Mouse (Mus musculus) midbrain, embryonic 14.5 days (tissue): ENCODE results near the gene Akr1c12. TPM values are rescaled to one million over a fixed set of nuclear protein-coding genes. Genes with fewer than 3 reads are reported as not detected.
"Not testable (repeated sequence)": the region's sequence is repeated elsewhere in the genome, so short reads cannot be mapped to it uniquely, and the experiment has no call there.

ENCODE experiments used
- ATAC-seq: fragments of 200-750 bp; cut with Nextera tagmentation; 2 replicates; pipeline ENCODE4 v1.8.0; 2017; ENCODE audit warnings: moderate number of reproducible peaks, moderate library complexity; ENCODE audit not compliant: low FRiP score, low TSS enrichment
- DNase-seq: peaks from one replicate; pipeline ENCODE4 v3.0.0-alpha.2; 2015
- H3K27ac ChIP-seq: fragments of 300-500 bp; sonication (generic); replicated peaks from 2 replicates; pipeline ENCODE4 v1.5.1; 2014; ENCODE audit warnings: mild to moderate bottlenecking, low read depth, low read length, moderate library complexity
- H3K27me3 ChIP-seq: fragments of 300-500 bp; sonication (generic); 2 replicates; pipeline ENCODE4 v1.6.1; 2014; ENCODE audit warnings: low read length, control low read depth, mixed read lengths; ENCODE audit not compliant: control insufficient read depth, insufficient read depth
- H3K36me3 ChIP-seq: fragments of 300-500 bp; sonication (generic); 2 replicates; pipeline ENCODE4 v1.6.1; 2014; ENCODE audit warnings: low read length, control low read depth; ENCODE audit not compliant: control insufficient read depth, insufficient read depth
- H3K4me1 ChIP-seq: fragments of 300-500 bp; sonication (generic); 2 replicates; pipeline ENCODE4 v1.6.1; 2014; ENCODE audit warnings: mild to moderate bottlenecking, antibody characterized with exemption, low read length, control low read depth; ENCODE audit not compliant: control insufficient read depth, insufficient read depth
- H3K4me2 ChIP-seq: fragments of 300-500 bp; sonication (generic); 2 replicates; pipeline ENCODE4 v1.6.1; 2014; ENCODE audit warnings: mild to moderate bottlenecking, low read length, moderate library complexity
- H3K4me3 ChIP-seq: fragments of 300-500 bp; sonication (generic); replicated peaks from 2 replicates; pipeline ENCODE4 v1.5.1; 2014; ENCODE audit warnings: low read depth, low read length
- H3K9ac ChIP-seq: fragments of 300-500 bp; sonication (generic); replicated peaks from 2 replicates; pipeline ENCODE4 v1.6.1; 2014; ENCODE audit warnings: mild to moderate bottlenecking, low read length, moderate library complexity
- H3K9me3 ChIP-seq: fragments of 300-500 bp; sonication (generic); 2 replicates; pipeline ENCODE4 v1.6.1; 2016; ENCODE audit warnings: low read length, control low read depth, mixed read lengths; ENCODE audit not compliant: control insufficient read depth
- WGBS: fragments of 180-500 bp; shearing (Covaris S2); extraction: QIAGEN DNeasy Blood & Tissue Kit; methylation state at CpG from one replicate; pipeline ENCODE4 v1.1.7; 2014; 5-methylcytosine and 5-hydroxymethylcytosine counted together
- polyA plus RNA-seq: library from polyadenylated mRNA; unstranded; fragments of >200 nt; fragmentation: Nextera tagmentation; extraction: Ambion mirVana; gene quantifications from 2 replicates; pipeline ENCODE4 v1.2.1, GENCODE M21; 2014

Gene Akr1c12
- polyA plus RNA-seq, 1 experiment from 2014 or later = not detected

- not testable (repeated sequence) for H3K36me3 ChIP-seq, DNase-seq, H3K4me3 ChIP-seq, H3K9me3 ChIP-seq, H3K27me3 ChIP-seq, ATAC-seq, H3K9ac ChIP-seq, H3K27ac ChIP-seq, H3K4me1 ChIP-seq, H3K4me2 ChIP-seq
- WGBS = 93% methylated on average over 2 of the region's 2 CpGs
These were observed 13.8 kb downstream of the Akr1c12 start for GRCm38 (mm10) chr13:4265455-4265854.

GRCm38 (mm10) chr13:4265047-4265446 lies 14.2 kb downstream of the Akr1c12 start:
- no peak overlapping the region for H3K4me3 ChIP-seq
- DNase-seq (no peak), ATAC-seq (no peak)
- no peak overlapping the region for H3K27ac ChIP-seq
- H3K4me1 ChIP-seq = no peaks in the 10 kb centered on the region
- WGBS = 89% methylated on average over 2 of the region's 2 CpGs
- no peaks in the 10 kb centered on the region for H3K36me3 ChIP-seq
- no peak overlapping the region for H3K4me2 ChIP-seq
- no peak overlapping the region for H3K9ac ChIP-seq
- no peaks in the 10 kb centered on the region for H3K9me3 ChIP-seq
- no peaks in the 10 kb centered on the region for H3K27me3 ChIP-seq

- Histone ChIP-seq H3K4me3 (no peak overlapping the region), H3K36me3 (no peaks in the 10 kb centered on the region), H3K9me3 (no peaks in the 10 kb centered on the region), H3K27me3 (no peaks in the 10 kb centered on the region), H3K9ac (no peak overlapping the region), H3K27ac (no peak overlapping the region), H3K4me2 (no peak overlapping the region), H3K4me1 (no peaks in the 10 kb centered on the region)
- no peak for DNase-seq
- WGBS = 86% methylated on average over 3 of the region's 3 CpGs
- no peak for ATAC-seq
These were observed 14.6 kb downstream of the Akr1c12 start for GRCm38 (mm10) chr13:4264612-4265011.

GRCm38 (mm10) chr13:4257349-4257748 lies 21.9 kb downstream of the Akr1c12 start:
- DNase-seq = no peak
- Histone ChIP-seq H3K9ac (no peak overlapping the region), H3K4me1 (no peaks in the 10 kb centered on the region), H3K4me3 (no peak overlapping the region), H3K36me3 (no peaks in the 10 kb centered on the region), H3K27ac (no peak overlapping the region), H3K9me3 (no peaks in the 10 kb centered on the region), H3K27me3 (no peaks in the 10 kb centered on the region), H3K4me2 (no peak overlapping the region)
- WGBS = 85% methylated on average over 6 of the region's 6 CpGs
- no peak for ATAC-seq

- H3K4me2 ChIP-seq, H3K27ac ChIP-seq, ATAC-seq, H3K4me1 ChIP-seq, H3K4me3 ChIP-seq, H3K9me3 ChIP-seq, H3K27me3 ChIP-seq, H3K36me3 ChIP-seq, DNase-seq, H3K9ac ChIP-seq: not testable (repeated sequence)
These were observed 22.3 kb downstream of the Akr1c12 start for GRCm38 (mm10) chr13:4256894-4257293.

- no peak for ATAC-seq
These were observed 29.9 kb downstream of the Akr1c12 start for GRCm38 (mm10) chr13:4249347-4249746.

GRCm38 (mm10) chr13:4244861-4245559 lies 34.2 kb downstream of the Akr1c12 start:
- H3K9me3 ChIP-seq = no peaks in the 10 kb centered on the region
- H3K4me1 ChIP-seq = no peaks in the 10 kb centered on the region
- peak overlapping the region; percentile 36 for H3K4me3 ChIP-seq
- ATAC-seq (peak; percentile 89), DNase-seq (peak; percentile 75)
- H3K27me3 ChIP-seq = no peaks in the 10 kb centered on the region
- H3K4me2 ChIP-seq = peak overlapping the region; percentile 50
- H3K27ac ChIP-seq = peak overlapping the region; percentile 63
- peak overlapping the region; percentile 54 for H3K9ac ChIP-seq
- whole genome bisulfite sequencing = 2% methylated on average over 13 of the region's 13 CpGs
- H3K36me3 ChIP-seq = no peaks in the 10 kb centered on the region

More at GRCm38 (mm10) chr13:4249347-4249746, 29.9 kb downstream of the Akr1c12 start:
- Histone ChIP-seq H3K4me1 (no peaks in the 10 kb centered on the region), H3K4me3 (no peak overlapping the region), H3K36me3 (no peaks in the 10 kb centered on the region), H3K27me3 (no peaks in the 10 kb centered on the region), H3K9ac (no peak overlapping the region), H3K27ac (no peak overlapping the region), H3K4me2 (no peak overlapping the region), H3K9me3 (no peaks in the 10 kb centered on the region)
- DNase-seq = no peak
- 43% methylated on average over 3 of the region's 3 CpGs for WGBS

GRCm38 (mm10) chr13:4233536-4234172 lies 45.6 kb downstream of the Akr1c12 start:
- no peak overlapping the region for H3K4me2 ChIP-seq
- no peak overlapping the region for H3K27ac ChIP-seq
- ATAC-seq = no peak
- no peaks in the 10 kb centered on the region for H3K9me3 ChIP-seq
- H3K4me3 ChIP-seq = no peak overlapping the region
- H3K9ac ChIP-seq = no peak overlapping the region
- WGBS = 86% methylated on average over 3 of the region's 3 CpGs
- H3K4me1 ChIP-seq = no peaks in the 10 kb centered on the region
- no peak for DNase-seq
- no peaks in the 10 kb centered on the region for H3K36me3 ChIP-seq
- no peaks in the 10 kb centered on the region for H3K27me3 ChIP-seq

GRCm38 (mm10) chr13:4233135-4233534 lies 46.1 kb downstream of the Akr1c12 start:
- no peaks in the 10 kb centered on the region for H3K4me1 ChIP-seq
- H3K9me3 ChIP-seq = no peaks in the 10 kb centered on the region
- H3K4me2 ChIP-seq = no peak overlapping the region
- DNase-seq = no peak
- no peak overlapping the region for H3K4me3 ChIP-seq
- no peak overlapping the region for H3K27ac ChIP-seq
- no peak for ATAC-seq
- no peak overlapping the region for H3K9ac ChIP-seq
- no peaks in the 10 kb centered on the region for H3K36me3 ChIP-seq
- WGBS = 80% methylated on average over 1 of the region's 1 CpGs
- H3K27me3 ChIP-seq = no peaks in the 10 kb centered on the region
